Mouse (Mus musculus): ENCODE measurements around the gene Catsperg1.

DNA sequence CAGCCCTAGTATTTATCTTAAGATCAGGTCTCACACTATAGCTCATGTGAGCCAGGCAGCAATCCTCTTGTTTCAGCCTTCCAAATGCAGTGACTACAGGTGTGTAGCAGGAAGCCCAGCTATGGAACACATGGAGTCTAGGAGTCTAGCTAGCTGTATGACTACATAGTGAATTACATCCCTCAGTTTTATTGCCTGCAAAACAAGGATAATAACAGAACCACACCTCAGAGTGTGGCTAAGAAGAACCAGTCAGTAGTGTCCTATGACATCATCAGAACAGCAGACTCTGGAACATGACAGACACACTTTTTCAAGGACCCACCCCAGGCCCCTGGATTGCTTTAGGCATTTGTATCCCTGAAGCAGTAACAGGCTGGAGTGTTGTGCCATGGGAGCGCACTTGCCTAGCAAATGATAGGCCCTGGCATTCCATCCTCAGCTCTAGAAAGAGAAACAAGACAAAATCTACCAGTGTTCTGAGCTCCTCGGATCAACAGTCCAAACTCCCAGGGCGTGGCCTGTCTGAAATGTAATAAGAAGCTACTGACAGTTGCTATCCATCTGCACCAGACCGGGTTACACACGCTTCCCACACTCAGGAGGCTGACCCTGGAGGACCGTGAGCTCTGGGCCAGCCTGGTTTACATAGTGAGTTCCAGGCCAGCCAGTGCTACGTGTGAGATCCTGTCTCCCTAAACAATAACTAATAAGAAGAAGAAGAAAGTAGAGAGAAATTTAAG lies 67.0 kb downstream of the Catsperg1 start:
- no peak for TF ChIP-seq CTCF (IDR thresholded peaks at IDR 0.05; ENCODE audit: insufficient read depth, low read depth, low read length)
- TF ChIP-seq POLR2A (IDR thresholded peaks at IDR 0.05; ENCODE audit: insufficient read depth, low read depth, low read length) = no peak
